Mouse (Mus musculus) heart, adult 2 months (tissue): ENCODE measurements at regions not wholly inside any gene's neighbourhood (a gene's known extent, or its start where the extent isn't known, plus 50 kb on each side); places are given as distances from the start of the nearest gene placed in this dataset.

ENCODE experiments used
- CTCF ChIP-seq: fragments of 200-600 bp; IDR thresholded peaks from 2 replicates; pipeline ENCODE4 v1.8.1; 2022; ENCODE audit warnings: antibody characterized with exemption, mild to moderate bottlenecking, moderate library complexity
- POLR2A ChIP-seq: fragments of 200-500 bp; IDR thresholded peaks from 2 replicates; pipeline ENCODE4 v1.6.1; 2011; ENCODE audit warnings: mild to moderate bottlenecking, low read depth, low read length, control low read depth; ENCODE audit not compliant: insufficient read depth

- TF ChIP-seq CTCF (no peak), POLR2A (no peak)
Measured at GRCm38 (mm10) chr15:52953480-52953879, 931.2 kb upstream of the Gm7489 start.
